Mouse (Mus musculus) forebrain, embryonic 14.5 days (tissue): Measurements from ENCODE around the gene Myom3. TPM values are rescaled to one million over a fixed set of nuclear protein-coding genes. Genes with fewer than 3 reads are reported as not detected.

Experiments
- ATAC-seq: fragments of 200-750 bp; cut with Nextera tagmentation; 2 replicates; pipeline ENCODE4 v1.8.0; 2017; ENCODE audit warnings: mild to moderate bottlenecking, moderate library complexity
- DNase-seq: peaks from one replicate; pipeline ENCODE4 v3.0.0-alpha.2; 2015; ENCODE audit warnings: low spot score
- H3K27ac ChIP-seq: fragments of 300-500 bp; sonication (generic); 2 replicates; pipeline ENCODE4 v1.5.1; 2014; ENCODE audit warnings: low read depth, mild to moderate bottlenecking, control low read depth, low read length, moderate library complexity
- H3K27me3 ChIP-seq: fragments of 300-500 bp; sonication (generic); replicated peaks from 2 replicates; pipeline ENCODE4 v1.6.1; 2014; ENCODE audit warnings: low read length, control low read depth, mixed read lengths; ENCODE audit not compliant: control insufficient read depth, insufficient read depth
- H3K36me3 ChIP-seq: fragments of 300-500 bp; sonication (generic); 2 replicates; pipeline ENCODE4 v1.6.1; 2014; ENCODE audit warnings: low read length, control low read depth; ENCODE audit not compliant: control insufficient read depth, insufficient read depth
- H3K4me1 ChIP-seq: fragments of 300-500 bp; sonication (generic); 2 replicates; pipeline ENCODE4 v1.6.1; 2014; ENCODE audit warnings: antibody characterized with exemption, low read length, control low read depth; ENCODE audit not compliant: control insufficient read depth, insufficient read depth
- H3K4me2 ChIP-seq: fragments of 300-500 bp; sonication (generic); 2 replicates; pipeline ENCODE4 v1.6.1; 2014; ENCODE audit warnings: mild to moderate bottlenecking, control low read depth, low read length
- H3K4me3 ChIP-seq: fragments of 300-500 bp; sonication (generic); 2 replicates; pipeline ENCODE4 v1.5.1; 2014; ENCODE audit warnings: low read depth, low read length, control low read depth
- H3K9ac ChIP-seq: fragments of 300-500 bp; sonication (generic); 2 replicates; pipeline ENCODE4 v1.6.1; 2014; ENCODE audit warnings: mild to moderate bottlenecking, low read length, control low read depth, moderate library complexity
- H3K9me3 ChIP-seq: fragments of 300-500 bp; sonication (generic); replicated peaks from 2 replicates; pipeline ENCODE4 v1.6.1; 2016; ENCODE audit warnings: low read length, control low read depth, mixed read lengths; ENCODE audit not compliant: control insufficient read depth
- WGBS: fragments of 180-500 bp; shearing (Covaris S2); extraction: QIAGEN DNeasy Blood & Tissue Kit; methylation state at CpG from one replicate; pipeline ENCODE4 v1.1.7; 2014; 5-methylcytosine and 5-hydroxymethylcytosine counted together
- polyA plus RNA-seq: library from polyadenylated mRNA; unstranded; fragments of >200 nt; fragmentation: Nextera tagmentation; extraction: Ambion mirVana; gene quantifications from 2 replicates; pipeline ENCODE4 v1.2.1, GENCODE M21; 2014

Myom3 gene
- polyA plus RNA-seq, 1 experiment from 2014 or later = 0.17 TPM

DNA sequence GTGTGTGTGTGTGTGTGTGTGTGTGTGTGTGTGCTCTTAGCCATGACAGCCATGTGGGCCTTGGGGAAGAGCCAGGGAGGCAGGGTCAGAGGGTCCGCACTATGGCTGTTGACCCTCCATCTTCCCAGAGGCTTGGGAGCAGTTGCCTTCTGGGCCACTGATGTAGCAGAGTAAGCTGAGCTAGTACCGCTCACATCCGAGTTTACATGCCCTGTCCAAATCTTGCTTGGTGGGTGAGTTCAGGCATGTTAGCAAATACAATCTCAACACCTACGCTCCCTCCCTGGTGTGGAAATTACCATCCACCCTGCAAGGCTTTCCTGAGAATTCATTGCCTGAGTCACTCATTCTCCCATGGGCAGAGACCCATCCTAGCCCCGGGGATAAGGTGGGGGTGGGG, 21.8 kb downstream of the Myom3 start:
- no peaks in the 10 kb centered on the region for H3K9me3 ChIP-seq
- no peak overlapping the region for H3K9ac ChIP-seq
- ATAC-seq = no peak
- no peaks in the 10 kb centered on the region for H3K4me1 ChIP-seq
- H3K4me3 ChIP-seq = no peak overlapping the region
- no peak for DNase-seq
- no peak overlapping the region for H3K27ac ChIP-seq
- no peak overlapping the region for H3K4me2 ChIP-seq
- WGBS = 92% methylated on average over 5 of the region's 5 CpGs
- no peaks in the 10 kb centered on the region for H3K27me3 ChIP-seq
- H3K36me3 ChIP-seq = no peaks in the 10 kb centered on the region

DNA sequence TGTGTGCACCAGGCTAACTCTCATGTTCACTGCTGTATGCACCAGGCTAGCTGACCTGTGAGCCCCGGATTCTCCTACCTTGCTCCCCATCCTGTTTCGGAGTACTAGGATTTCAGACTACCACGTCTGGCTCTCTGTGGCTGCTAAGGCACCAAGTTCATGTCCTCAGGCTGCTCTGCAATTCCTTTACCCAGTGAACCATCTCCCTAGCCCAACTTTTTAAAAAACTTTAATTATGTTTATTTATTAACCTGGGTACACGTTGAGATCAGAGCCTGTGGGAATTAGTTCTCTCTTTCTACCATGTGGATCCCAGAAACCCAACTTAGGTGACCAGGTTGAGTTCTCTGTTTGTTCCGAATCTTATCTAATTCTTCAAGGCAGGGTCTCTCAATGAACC, 27.1 kb downstream of the Myom3 start:
- Histone ChIP-seq H3K4me1 (no peaks in the 10 kb centered on the region), H3K9me3 (no peaks in the 10 kb centered on the region), H3K27ac (no peak overlapping the region), H3K9ac (no peak overlapping the region), H3K4me3 (no peak overlapping the region), H3K4me2 (no peak overlapping the region), H3K27me3 (no peaks in the 10 kb centered on the region), H3K36me3 (no peaks in the 10 kb centered on the region)
- ATAC-seq (no peak), DNase-seq (no peak)
- 81% methylated on average over 5 of the region's 5 CpGs for WGBS

DNA sequence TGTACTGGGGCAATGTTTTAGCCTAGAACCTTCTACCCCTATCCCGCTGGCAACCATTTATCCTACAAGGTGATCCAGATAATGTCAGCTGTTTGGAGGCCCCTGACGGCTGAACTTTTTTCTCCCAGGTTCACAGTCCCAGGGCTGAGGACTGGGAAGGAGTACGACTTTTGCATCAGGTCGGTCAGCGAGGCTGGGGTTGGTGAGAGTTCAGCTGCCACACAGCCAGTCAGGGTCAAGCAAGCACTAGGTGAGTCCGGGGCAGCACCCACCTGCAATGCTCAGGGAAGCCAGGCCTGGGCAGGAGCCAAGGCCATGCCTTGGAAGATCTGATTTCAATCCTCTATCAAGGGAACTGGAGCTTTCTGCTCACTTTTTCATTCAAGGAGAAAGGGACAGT, 27.8 kb downstream of the Myom3 start:
- H3K9ac ChIP-seq = no peak overlapping the region
- H3K9me3 ChIP-seq = no peaks in the 10 kb centered on the region
- no peak overlapping the region for H3K27ac ChIP-seq
- H3K36me3 ChIP-seq = no peaks in the 10 kb centered on the region
- DNase-seq = no peak
- H3K4me2 ChIP-seq = no peak overlapping the region
- no peaks in the 10 kb centered on the region for H3K4me1 ChIP-seq
- no peaks in the 10 kb centered on the region for H3K27me3 ChIP-seq
- no peak overlapping the region for H3K4me3 ChIP-seq
- WGBS = 90% methylated on average over 6 of the region's 6 CpGs
- ATAC-seq = no peak

DNA sequence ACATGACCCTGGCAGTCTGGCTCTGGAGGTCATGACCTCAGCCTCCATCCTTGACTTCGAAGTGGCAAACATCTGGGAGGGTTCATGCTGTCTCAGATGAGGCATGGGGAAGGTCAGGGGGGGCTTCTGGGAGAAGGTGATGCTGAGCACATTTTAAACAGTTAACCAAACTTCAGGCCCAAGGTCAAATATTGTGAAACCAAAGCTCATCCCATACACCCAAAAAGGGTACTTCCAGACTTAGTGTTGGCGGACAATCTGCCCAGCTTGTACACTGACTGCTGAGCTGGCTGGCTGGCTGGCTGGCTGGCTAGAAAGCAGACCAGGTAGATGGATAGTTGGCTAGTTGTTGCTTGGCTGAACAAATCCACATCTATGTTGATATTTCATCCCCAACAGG, 29.6 kb downstream of the Myom3 start:
- no peak overlapping the region for H3K4me3 ChIP-seq
- no peak for ATAC-seq
- no peaks in the 10 kb centered on the region for H3K27me3 ChIP-seq
- no peak overlapping the region for H3K4me2 ChIP-seq
- H3K9ac ChIP-seq = no peak overlapping the region
- H3K9me3 ChIP-seq = no peaks in the 10 kb centered on the region
- no peaks in the 10 kb centered on the region for H3K4me1 ChIP-seq
- no peaks in the 10 kb centered on the region for H3K36me3 ChIP-seq
- 91% methylated on average over 2 of the region's 2 CpGs for WGBS
- H3K27ac ChIP-seq = no peak overlapping the region
- DNase-seq = no peak

DNA sequence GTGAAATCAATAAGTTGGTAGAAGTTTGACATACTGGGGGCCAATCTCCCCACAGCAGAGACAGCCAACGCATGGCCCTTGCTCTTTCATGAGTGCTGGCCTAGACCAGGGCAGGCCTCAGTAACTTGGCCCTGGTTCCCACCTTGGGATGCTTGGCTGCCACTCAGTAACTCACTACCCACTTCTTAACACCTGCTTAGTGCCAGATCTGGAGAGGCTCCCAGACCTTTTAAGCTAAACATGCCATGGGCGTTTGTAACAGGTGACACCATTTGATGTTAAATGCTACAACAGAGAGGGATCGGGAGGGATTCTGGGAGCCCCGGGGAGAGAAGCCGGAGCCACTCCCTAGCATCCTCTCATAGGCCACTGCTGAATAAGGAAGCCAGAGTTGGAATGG, 33.3 kb downstream of the Myom3 start:
- Histone ChIP-seq H3K36me3 (no peaks in the 10 kb centered on the region), H3K4me1 (no peaks in the 10 kb centered on the region), H3K27ac (no peak overlapping the region), H3K4me2 (no peak overlapping the region), H3K9ac (no peak overlapping the region), H3K27me3 (no peaks in the 10 kb centered on the region), H3K9me3 (no peaks in the 10 kb centered on the region), H3K4me3 (no peak overlapping the region)
- ATAC-seq (no peak), DNase-seq (no peak)
- WGBS = 94% methylated on average over 5 of the region's 5 CpGs

DNA sequence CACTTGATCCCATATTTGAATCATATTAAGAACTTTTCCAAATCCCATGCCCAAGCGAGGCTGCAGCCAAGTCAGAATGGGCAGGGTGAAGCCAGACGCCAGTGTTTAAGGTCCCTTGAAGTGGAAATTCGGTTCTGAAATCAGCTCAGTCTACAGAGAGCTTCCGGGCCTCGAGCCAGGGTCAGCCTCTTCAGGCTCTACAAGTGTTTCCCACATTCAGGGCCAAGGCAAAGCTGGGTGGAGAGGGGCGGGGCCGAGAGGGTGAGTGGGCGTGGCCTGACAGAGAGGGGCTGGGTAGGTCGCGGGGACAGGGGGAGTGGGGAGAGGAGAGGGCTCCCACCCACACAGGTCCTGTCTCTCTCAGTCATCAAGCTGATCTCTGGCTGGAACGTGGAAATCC, 38.4 kb downstream of the Myom3 start:
- Histone ChIP-seq H3K4me2 (no peak overlapping the region), H3K27ac (no peak overlapping the region), H3K4me1 (no peaks in the 10 kb centered on the region), H3K9me3 (no peaks in the 10 kb centered on the region), H3K4me3 (no peak overlapping the region), H3K36me3 (no peaks in the 10 kb centered on the region), H3K9ac (no peak overlapping the region), H3K27me3 (no peaks in the 10 kb centered on the region)
- peak; percentile 45 for DNase-seq
- ATAC-seq = no peak
- WGBS = 28% methylated on average over 11 of the region's 11 CpGs

DNA sequence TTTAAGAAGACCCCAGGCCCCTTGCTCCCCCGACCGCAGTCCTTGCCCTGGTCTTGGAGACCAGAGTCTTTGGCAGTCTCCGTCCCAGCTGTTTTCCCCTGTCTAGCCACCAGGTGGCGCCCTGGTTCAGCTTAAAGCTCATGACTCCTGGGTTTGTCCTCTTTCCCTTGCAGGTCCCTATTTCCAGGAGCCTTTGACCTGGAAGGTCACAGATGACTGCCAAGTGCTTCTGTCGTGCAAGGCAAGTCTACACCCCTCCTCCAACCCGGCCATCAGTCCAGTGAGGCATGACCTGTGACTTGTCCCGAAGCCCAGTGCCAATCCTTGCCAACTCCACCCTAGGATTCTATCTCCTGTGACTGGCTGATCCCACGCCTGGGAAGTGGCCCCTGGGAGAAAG, 42.0 kb downstream of the Myom3 start:
- Histone ChIP-seq H3K4me1 (no peaks in the 10 kb centered on the region), H3K27ac (no peak overlapping the region), H3K4me2 (no peak overlapping the region), H3K36me3 (no peaks in the 10 kb centered on the region), H3K9me3 (no peaks in the 10 kb centered on the region), H3K27me3 (no peaks in the 10 kb centered on the region), H3K4me3 (no peak overlapping the region), H3K9ac (no peak overlapping the region)
- 27% methylated on average over 8 of the region's 8 CpGs for whole genome bisulfite sequencing
- peak; percentile 48; the same call in 1 of the 2 replicates for ATAC-seq
- peak; percentile 90 for DNase-seq

DNA sequence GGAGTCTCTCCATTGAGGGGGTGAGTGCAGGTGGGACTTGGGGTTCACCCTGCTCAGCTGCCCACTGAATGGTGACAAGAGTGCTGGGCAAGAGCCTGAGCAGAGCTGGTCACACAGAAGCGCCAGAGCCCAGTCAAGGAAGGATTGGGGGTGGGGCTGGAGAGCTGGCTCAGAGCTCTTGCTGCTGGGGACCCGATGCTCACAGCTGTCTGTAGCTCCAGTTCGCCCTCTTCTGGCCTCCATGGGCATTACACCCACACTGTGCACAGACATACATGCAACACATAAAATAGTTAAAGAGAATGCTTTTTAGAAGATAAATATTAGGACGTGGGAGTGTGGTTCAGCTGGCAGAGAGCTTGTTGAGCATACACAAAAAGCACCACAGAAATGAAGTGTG, 43.8 kb downstream of the Myom3 start:
- Histone ChIP-seq H3K36me3 (no peaks in the 10 kb centered on the region), H3K9ac (no peak overlapping the region), H3K27me3 (no peaks in the 10 kb centered on the region), H3K4me1 (no peaks in the 10 kb centered on the region), H3K4me2 (no peak overlapping the region), H3K4me3 (no peak overlapping the region), H3K9me3 (no peaks in the 10 kb centered on the region), H3K27ac (no peak overlapping the region)
- ATAC-seq (no peak), DNase-seq (no peak)
- WGBS = 55% methylated on average over 4 of the region's 4 CpGs

DNA sequence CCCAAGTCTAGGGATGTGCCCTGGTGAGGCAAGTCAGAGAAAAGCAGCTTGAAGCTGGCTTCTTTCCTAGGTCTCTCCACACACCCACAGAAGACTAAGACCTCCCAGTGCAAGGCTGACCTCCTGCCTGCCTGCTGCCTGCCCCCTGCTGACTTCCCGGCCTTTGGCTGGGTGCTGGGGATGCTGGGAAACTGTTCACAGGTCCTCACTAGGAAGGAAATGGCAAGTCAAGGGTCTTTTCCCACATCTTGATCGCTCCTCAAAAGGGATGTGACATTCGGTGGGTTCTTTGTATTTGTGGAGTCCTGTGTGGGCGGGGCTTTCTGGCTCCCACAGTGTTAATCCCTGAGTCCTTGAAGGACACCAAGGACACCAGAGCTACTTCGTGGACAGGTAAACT, 44.7 kb downstream of the Myom3 start:
- WGBS = 77% methylated on average over 5 of the region's 5 CpGs
- H3K4me2 ChIP-seq = no peak overlapping the region
- no peak for ATAC-seq
- no peaks in the 10 kb centered on the region for H3K9me3 ChIP-seq
- DNase-seq = no peak
- H3K36me3 ChIP-seq = no peaks in the 10 kb centered on the region
- no peaks in the 10 kb centered on the region for H3K4me1 ChIP-seq
- no peak overlapping the region for H3K4me3 ChIP-seq
- H3K27ac ChIP-seq = no peak overlapping the region
- H3K9ac ChIP-seq = no peak overlapping the region
- H3K27me3 ChIP-seq = no peaks in the 10 kb centered on the region

DNA sequence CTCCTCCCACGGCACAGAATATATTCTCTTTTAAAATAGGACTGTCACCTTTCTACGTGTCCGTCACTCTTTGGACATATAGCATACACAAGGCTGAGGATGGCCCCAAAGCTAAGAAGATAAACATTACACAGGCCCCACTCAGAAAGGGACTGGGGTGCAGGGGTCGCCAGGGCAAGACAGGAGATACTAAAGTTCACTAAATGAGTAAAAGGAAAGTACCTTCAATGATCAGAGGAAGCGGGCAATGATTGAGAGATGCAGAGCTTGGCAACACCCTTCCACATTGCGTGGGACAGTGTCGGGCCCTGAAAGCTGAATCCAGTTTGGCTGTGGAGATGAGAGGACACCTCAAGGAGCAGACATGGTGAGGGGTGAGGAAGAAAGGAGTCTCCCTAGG, 55.4 kb downstream of the Myom3 start:
- H3K9me3 ChIP-seq = no peaks in the 10 kb centered on the region
- 81% methylated on average over 7 of the region's 7 CpGs for WGBS
- H3K4me1 ChIP-seq = no peaks in the 10 kb centered on the region
- H3K27me3 ChIP-seq = no peaks in the 10 kb centered on the region
- H3K9ac ChIP-seq = no peak overlapping the region
- H3K4me3 ChIP-seq = no peak overlapping the region
- no peak for ATAC-seq
- no peak for DNase-seq
- H3K4me2 ChIP-seq = no peak overlapping the region
- H3K27ac ChIP-seq = no peak overlapping the region
- H3K36me3 ChIP-seq = no peaks in the 10 kb centered on the region
